Mouse (Mus musculus): Measurements from ENCODE around the gene Olfr539. TPM values are rescaled to one million over a fixed set of nuclear protein-coding genes. Genes with fewer than 3 reads are reported as not detected.

The Olfr539 gene
- not detected in 2 replicates for polyA plus RNA-seq (2015; fragmentation: Nextera tagmentation; extraction: Ambion mirVana)

GRCm38 (mm10) chr7:140659630-140660029 lies at the start of gene Olfr539:
Olfr539 (plus strand) TSS chr7:140659930.

DNA sequence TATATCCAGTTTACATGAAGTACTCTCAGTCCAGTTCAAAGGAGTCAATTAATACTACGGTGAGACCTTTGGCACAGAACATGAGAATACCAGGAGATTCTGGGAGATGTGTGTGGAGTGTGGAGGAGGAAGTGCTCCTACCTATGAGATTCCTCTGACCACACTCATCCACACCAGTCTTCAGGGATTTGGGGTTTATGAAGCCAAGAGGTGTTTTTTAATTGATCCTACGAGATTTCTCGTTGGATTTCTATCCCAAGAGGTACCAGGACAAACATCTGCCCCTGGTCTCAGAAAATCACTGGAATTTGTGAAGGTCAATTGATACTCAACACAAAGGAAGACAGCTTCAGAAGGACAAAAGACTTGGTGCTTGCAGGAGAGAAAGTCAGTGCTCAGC lies 31.1 kb upstream of the Olfr539 start, which contains the start of gene Olfr61:
Gene Olfr61, plus strand, starts transcription at position 301 of the 400 bp plus-strand sequence.

GRCm38 (mm10) chr7:140646152-140646551 lies 13.6 kb upstream of the Olfr539 start, which contains the start of gene Olfr53:
Olfr53 (plus strand) TSS chr7:140646452.

DNA sequence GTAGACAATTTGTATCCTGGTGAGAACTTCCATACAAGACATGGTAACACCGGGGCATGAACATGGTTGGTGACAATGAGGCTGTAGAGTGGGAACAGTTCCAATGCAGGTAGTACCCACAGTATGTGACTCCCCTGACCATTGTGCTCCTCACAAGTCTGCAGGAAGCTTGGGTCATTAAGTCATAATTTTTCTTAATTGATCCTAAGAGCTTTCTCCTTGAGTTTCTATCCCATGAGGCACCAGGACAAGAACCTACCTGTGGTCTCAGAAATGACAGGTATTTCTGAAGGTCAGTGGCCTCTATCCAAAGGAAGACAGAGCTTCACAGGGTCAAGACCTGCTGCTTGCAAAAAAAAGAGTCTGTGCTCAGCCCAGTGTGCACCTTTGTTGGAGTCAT lies 21.9 kb downstream of the Olfr539 start, which contains the start of gene Olfr45:
Gene Olfr45, plus strand, starts transcription at position 301 of the 400 bp plus-strand sequence.

GRCm38 (mm10) chr7:140696967-140697366 lies 37.2 kb downstream of the Olfr539 start, which contains the start of gene Olfr541:
Olfr541 (plus strand) TSS chr7:140697267.

Other genes with a start within 250 kb of the Olfr539 start
- gene Olfr532, start 238.3 kb upstream of the Olfr539 start, polyA plus RNA-seq (2015; fragmentation: Nextera tagmentation; extraction: Ambion mirVana), result not detected in 2 replicates
- not detected in 2 replicates for gene Olfr533, start 196.6 kb upstream of the Olfr539 start, polyA plus RNA-seq (2015; fragmentation: Nextera tagmentation; extraction: Ambion mirVana)
- not detected in 2 replicates for gene Olfr535, start 175.7 kb upstream of the Olfr539 start, polyA plus RNA-seq (2015; fragmentation: Nextera tagmentation; extraction: Ambion mirVana)
- gene Olfr536, start 152.5 kb upstream of the Olfr539 start, polyA plus RNA-seq (2015; fragmentation: Nextera tagmentation; extraction: Ambion mirVana), result not detected in 2 replicates
- not detected in 2 replicates for gene Olfr538, start 92.0 kb upstream of the Olfr539 start, polyA plus RNA-seq (2015; fragmentation: Nextera tagmentation; extraction: Ambion mirVana)
- gene Olfr46, start 58.7 kb upstream of the Olfr539 start, polyA plus RNA-seq (2015; fragmentation: Nextera tagmentation; extraction: Ambion mirVana), result not detected in 2 replicates
- not detected in 2 replicates for gene Olfr61, start 31.0 kb upstream of the Olfr539 start, polyA plus RNA-seq (2015; fragmentation: Nextera tagmentation; extraction: Ambion mirVana)
- not detected in 2 replicates for gene Olfr53, start 13.5 kb upstream of the Olfr539 start, polyA plus RNA-seq (2015; fragmentation: Nextera tagmentation; extraction: Ambion mirVana)
- not detected in 2 replicates for gene Olfr45, start 22.0 kb downstream of the Olfr539 start, polyA plus RNA-seq (2015; fragmentation: Nextera tagmentation; extraction: Ambion mirVana)
- gene Olfr541, start 37.3 kb downstream of the Olfr539 start, polyA plus RNA-seq (2015; fragmentation: Nextera tagmentation; extraction: Ambion mirVana), result not detected in 2 replicates
- 0.25 and 0.75 TPM in 2 replicates for gene Cyp2e1, start 103.8 kb downstream of the Olfr539 start, polyA plus RNA-seq (2015; fragmentation: Nextera tagmentation; extraction: Ambion mirVana)
- 0.19 and 0.25 TPM in 2 replicates for gene Syce1, start 127.9 kb downstream of the Olfr539 start, polyA plus RNA-seq (2015; fragmentation: Nextera tagmentation; extraction: Ambion mirVana)
- 0.55 and 0.98 TPM in 2 replicates for gene Zfp941, start 162.2 kb downstream of the Olfr539 start, polyA plus RNA-seq (2015; fragmentation: Nextera tagmentation; extraction: Ambion mirVana)
- gene Urah, start 175.1 kb downstream of the Olfr539 start, polyA plus RNA-seq (2015; fragmentation: Nextera tagmentation; extraction: Ambion mirVana), result 9.5 and 11.1 TPM in 2 replicates
- not detected in 2 replicates for gene Scgb1c1, start 185.6 kb downstream of the Olfr539 start, polyA plus RNA-seq (2015; fragmentation: Nextera tagmentation; extraction: Ambion mirVana)
- gene Odf3, start 187.9 kb downstream of the Olfr539 start, polyA plus RNA-seq (2015; fragmentation: Nextera tagmentation; extraction: Ambion mirVana), result 0.14 TPM in 1 of 2 replicates, not detected in the other
- gene Gm45785, start 196.4 kb downstream of the Olfr539 start, polyA plus RNA-seq (2015; fragmentation: Nextera tagmentation; extraction: Ambion mirVana), result not detected in 2 replicates
- 50.8 and 53.1 TPM in 2 replicates for gene Ric8a, start 197.0 kb downstream of the Olfr539 start, polyA plus RNA-seq (2015; fragmentation: Nextera tagmentation; extraction: Ambion mirVana)
- gene Bet1l, start 197.6 kb downstream of the Olfr539 start, polyA plus RNA-seq (2015; fragmentation: Nextera tagmentation; extraction: Ambion mirVana), result 39.9 and 50.6 TPM in 2 replicates
- 160 and 172 TPM in 2 replicates for gene Psmd13, start 222.0 kb downstream of the Olfr539 start, polyA plus RNA-seq (2015; fragmentation: Nextera tagmentation; extraction: Ambion mirVana)
- gene Sirt3, start 222.4 kb downstream of the Olfr539 start, polyA plus RNA-seq (2015; fragmentation: Nextera tagmentation; extraction: Ambion mirVana), result 16.6 and 18.1 TPM in 2 replicates
- gene Cox8b, start 240.5 kb downstream of the Olfr539 start, polyA plus RNA-seq (2015; fragmentation: Nextera tagmentation; extraction: Ambion mirVana), result 0.43 and 0.74 TPM in 2 replicates

All from urinary bladder, postnatal 0 days (tissue).